Mouse (Mus musculus) brain, embryonic 14.5 days (tissue): ENCODE measurements at regions not wholly inside any gene's neighbourhood (a gene's known extent, or its start where the extent isn't known, plus 50 kb on each side); places are given as distances from the start of the nearest gene placed in this dataset.

Experiments
- CTCF ChIP-seq: fragments of 200-500 bp; IDR thresholded peaks from 2 replicates; pipeline ENCODE4 v1.5.1; 2012; ENCODE audit warnings: inconsistent platforms, mild to moderate bottlenecking, moderate library complexity, borderline replicate concordance; ENCODE audit not compliant: insufficient read depth, insufficient read length; ENCODE audit errors: extremely low read depth
- POLR2A ChIP-seq: fragments of 200-500 bp; IDR thresholded peaks from 2 replicates; pipeline ENCODE4 v1.6.1; 2012; ENCODE audit warnings: mild to moderate bottlenecking, inconsistent platforms, borderline replicate concordance; ENCODE audit not compliant: poor library complexity, insufficient read depth, insufficient read length, severe bottlenecking; ENCODE audit errors: extremely low read depth

GRCm38 (mm10) chr2:169282508-169283117 is 304.9 kb downstream of the Gm11011 start:
- TF ChIP-seq CTCF = no peak
- no peak for TF ChIP-seq POLR2A
